8 mouse cellular contexts compared by ENCODE assay signal in genomic region chr9:62367510-62368071, GRCm38 (mm10). TPM values are rescaled to one million over a fixed set of nuclear protein-coding genes. Genes with fewer than 3 reads are reported as not detected.
DNase-seq lines count a peak whose midpoint lies in the region; ATAC-seq lines count a peak whose summit lies in the region.

No protein-coding gene starts in this region.

- no peaks in the 10 kb centered on the region for H3K9me3 ChIP-seq in heart, embryonic 10.5 days
- no peaks in the 10 kb centered on the region for H3K9me3 ChIP-seq in heart, embryonic 13.5 days

- 39% methylated on average over 10 of the region's 10 CpGs for WGBS in heart, embryonic 10.5 days
- WGBS in heart, embryonic 13.5 days: 32% methylated on average over 10 of the region's 10 CpGs

- no peaks in the 10 kb centered on the region for H3K27me3 ChIP-seq in heart, embryonic 10.5 days (ENCODE audit: insufficient read depth, poor library complexity, severe bottlenecking)
- H3K27me3 ChIP-seq in heart, embryonic 13.5 days (replicated peaks): no peaks in the 10 kb centered on the region

- H3K9ac ChIP-seq in heart, embryonic 13.5 days: peak overlapping the region; percentile 74

- intact Hi-C loops in heart, postnatal 36 days (cut with DNase I): no loop called here

- peaks cover 97% of the 10 kb centered on the region for H3K4me1 ChIP-seq in heart, embryonic 10.5 days
- H3K4me1 ChIP-seq in heart, embryonic 13.5 days: peaks cover 95% of the 10 kb centered on the region

- H3K27ac ChIP-seq in heart, embryonic 10.5 days: peak overlapping the region; percentile 48
- peak overlapping the region; percentile 84 for H3K27ac ChIP-seq in heart, embryonic 13.5 days (replicated peaks)

- no peak for ATAC-seq in heart, embryonic 13.5 days (ENCODE audit: extremely low read depth, insufficient number of reproducible peaks, low FRiP score, low TSS enrichment)

- peaks cover 23% of the 10 kb centered on the region for H3K36me3 ChIP-seq in heart, embryonic 10.5 days
- peaks cover 8% of the 10 kb centered on the region for H3K36me3 ChIP-seq in heart, embryonic 13.5 days

- no peak for DNase-seq in heart, embryonic 10.5 days (ENCODE audit: low spot score)
- DNase-seq in heart, postnatal 36 days: no peak
- peak; percentile 70 for DNase-seq in MEL-GATA-1-ER (ENCODE audit: extremely low read depth, low read depth)
- DNase-seq in kidney, postnatal 36 days: peak; percentile 63 to 81
- DNase-seq in testis, postnatal 14 days (ENCODE audit: low spot score): peak; percentile 34
- DNase-seq in embryo, embryonic 11 days: no peak
- DNase-seq in right cerebral cortex, adult 2 months (ENCODE audit: low spot score in 2 of 2): no peak

- peak overlapping the region; percentile 39 for H3K4me2 ChIP-seq in heart, embryonic 13.5 days

- H3K4me3 ChIP-seq in heart, embryonic 10.5 days: no peak overlapping the region
- H3K4me3 ChIP-seq in heart, embryonic 13.5 days: no peak overlapping the region

RNA-seq across cellular contexts. Expression of gene Anp32a, which starts 26.5 kb away (rescaled TPM):
- polyA plus RNA-seq in heart, embryonic 10.5 days (2016; fragmentation: Nextera tagmentation; extraction: Ambion mirVana): 160 and 178 TPM in 2 replicates
- total RNA-seq in heart, postnatal 36 days (2021): 100 to 1,000 TPM; 206 to 209 TPM
- polyA plus RNA-seq in heart, embryonic 13.5 days (2015; fragmentation: Nextera tagmentation; extraction: Ambion mirVana): 150 and 157 TPM in 2 replicates

Comparison
In these comparisons a context has a peak if more than half of its experiments do, and no peak if none do; other contexts are left out.
1. DNase-seq: peak in MEL-GATA-1-ER (single experiment), kidney, postnatal 36 days (2 of 2) and testis, postnatal 14 days (single experiment); none in heart, embryonic 10.5 days (single experiment), heart, postnatal 36 days (0 of 2), embryo, embryonic 11 days (single experiment) and right cerebral cortex, adult 2 months (0 of 2).